Mouse (Mus musculus): ENCODE data around the gene Snx32. TPM values are rescaled to one million over a fixed set of nuclear protein-coding genes. Genes with fewer than 3 reads are reported as not detected.
"Not testable (repeated sequence)": the region's sequence is repeated elsewhere in the genome, so short reads cannot be mapped to it uniquely, and the experiment has no call there.

Snx32 gene
- polyA plus RNA-seq, 1 experiment from 2014 or later = 41.4 TPM

DNA sequence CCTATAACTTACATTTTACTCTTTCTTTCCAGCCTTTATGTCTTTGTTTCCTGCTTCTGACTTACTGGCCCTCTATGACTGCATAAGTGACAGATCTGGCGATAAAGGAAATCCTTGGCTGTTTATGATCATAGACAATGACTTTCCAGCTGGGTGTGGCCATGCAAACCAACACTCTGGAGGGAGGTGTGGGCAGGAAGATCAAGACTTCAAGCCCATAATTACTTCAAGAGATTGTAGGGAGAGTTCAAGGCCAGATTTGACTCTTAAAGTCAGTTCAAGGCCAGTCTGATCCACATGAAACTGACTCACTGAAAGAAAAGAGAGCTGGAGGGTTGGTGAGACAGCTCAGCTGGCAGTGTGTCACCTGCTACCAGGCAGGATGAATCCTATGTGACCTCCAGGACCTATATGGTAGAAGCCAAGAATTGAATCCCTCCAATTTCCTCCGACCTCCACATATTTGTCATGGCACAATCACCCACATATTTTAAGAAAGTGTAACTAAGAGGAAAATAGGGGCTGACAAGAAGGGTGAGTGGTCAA, 9.9 kb downstream of the Snx32 start:
- Histone ChIP-seq H3K4me1 (no peaks in the 10 kb centered on the region), H3K9ac (no peak overlapping the region), H3K4me2 (no peak overlapping the region), H3K4me3 (no peak overlapping the region), H3K27ac (no peak overlapping the region), H3K27me3 (no peaks in the 10 kb centered on the region), H3K9me3 (replicated peaks) (no peaks in the 10 kb centered on the region), H3K36me3 (ENCODE audit: poor library complexity, severe bottlenecking) (peaks cover 43% of the 10 kb centered on the region)
- ATAC-seq = no peak
- 91% methylated on average over 2 of the region's 2 CpGs for WGBS

- Histone ChIP-seq H3K27me3 (no peaks in the 10 kb centered on the region), H3K27ac (no peak overlapping the region), H3K9me3 (replicated peaks) (no peaks in the 10 kb centered on the region), H3K4me3 (no peak overlapping the region), H3K4me1 (peaks cover 17% of the 10 kb centered on the region), H3K36me3 (ENCODE audit: poor library complexity, severe bottlenecking) (peaks cover 58% of the 10 kb centered on the region), H3K9ac (no peak overlapping the region), H3K4me2 (no peak overlapping the region)
- WGBS = 89% methylated on average over 16 of the region's 16 CpGs
- no peak for ATAC-seq
Measured at GRCm38 (mm10) chr19:5496052-5496370, 14.3 kb downstream of the Snx32 start.

GRCm38 (mm10) chr19:5495353-5496051, 14.8 kb downstream of the Snx32 start:
- H3K9me3 ChIP-seq (replicated peaks) = no peaks in the 10 kb centered on the region
- H3K9ac ChIP-seq = no peak overlapping the region
- no peak for ATAC-seq
- no peaks in the 10 kb centered on the region for H3K27me3 ChIP-seq
- H3K4me1 ChIP-seq = peaks cover 17% of the 10 kb centered on the region
- no peak overlapping the region for H3K4me2 ChIP-seq
- peaks cover 58% of the 10 kb centered on the region for H3K36me3 ChIP-seq (ENCODE audit: poor library complexity, severe bottlenecking)
- no peak overlapping the region for H3K4me3 ChIP-seq
- H3K27ac ChIP-seq = no peak overlapping the region
- 83% methylated on average over 12 of the region's 12 CpGs for WGBS

DNA sequence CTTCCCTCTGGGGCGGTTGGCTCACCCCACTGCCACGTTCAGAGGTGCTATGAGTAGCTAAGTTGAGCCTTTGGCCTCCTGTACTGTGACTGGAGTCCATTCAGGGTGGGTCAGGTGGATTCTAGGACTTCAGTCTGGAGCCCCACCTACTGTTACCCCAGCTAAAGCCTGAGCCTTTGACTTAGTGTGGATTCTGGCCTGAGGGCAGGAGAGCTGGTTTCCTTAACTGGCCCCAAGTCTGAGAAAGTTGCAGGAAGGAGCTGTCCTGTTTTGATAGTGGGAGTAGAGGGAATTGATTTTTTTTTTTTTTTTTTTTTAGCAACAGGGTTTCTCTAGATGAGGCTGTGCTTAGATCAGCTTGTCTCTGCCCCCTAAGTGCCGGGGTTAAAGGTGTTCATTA, 16.0 kb downstream of the Snx32 start:
- H3K27ac ChIP-seq = no peak overlapping the region
- no peak for ATAC-seq
- H3K9ac ChIP-seq = no peak overlapping the region
- peaks cover 58% of the 10 kb centered on the region for H3K36me3 ChIP-seq (ENCODE audit: poor library complexity, severe bottlenecking)
- no peaks in the 10 kb centered on the region for H3K9me3 ChIP-seq (replicated peaks)
- peaks cover 24% of the 10 kb centered on the region for H3K4me1 ChIP-seq
- H3K4me2 ChIP-seq = no peak overlapping the region
- H3K27me3 ChIP-seq = no peaks in the 10 kb centered on the region
- WGBS = 83% methylated on average over 3 of the region's 3 CpGs
- no peak overlapping the region for H3K4me3 ChIP-seq

DNA sequence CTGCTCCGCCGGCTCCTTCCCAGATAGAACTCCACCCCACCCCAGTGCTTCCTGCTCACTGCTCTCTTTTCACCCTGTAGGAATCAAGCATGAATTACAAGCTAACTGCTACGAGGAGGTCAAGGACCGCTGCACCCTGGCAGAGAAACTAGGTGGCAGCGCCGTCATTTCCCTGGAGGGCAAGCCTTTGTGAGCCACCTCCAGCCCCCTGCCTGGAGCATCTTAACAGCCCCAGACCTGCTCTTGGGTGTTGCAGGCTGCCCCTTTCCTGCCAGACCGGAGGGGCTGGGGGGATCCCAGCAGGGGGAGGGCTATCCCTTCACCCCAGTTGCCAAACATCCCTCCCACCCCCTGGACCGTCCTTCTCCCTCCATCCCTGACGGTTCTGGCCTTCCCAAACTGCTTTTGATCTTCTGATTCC, 17.0 kb downstream of the Snx32 start:
- Histone ChIP-seq H3K4me1 (peaks cover 32% of the 10 kb centered on the region), H3K36me3 (ENCODE audit: poor library complexity, severe bottlenecking) (peaks cover 58% of the 10 kb centered on the region)
- H3K4me3 ChIP-seq; H3K27ac ChIP-seq; H3K27me3 ChIP-seq; H3K9ac ChIP-seq; H3K4me2 ChIP-seq; ATAC-seq; H3K9me3 ChIP-seq (replicated peaks): not testable (repeated sequence)
- WGBS = 70% methylated on average over 9 of the region's 9 CpGs

GRCm38 (mm10) chr19:5492641-5493040, 17.7 kb downstream of the Snx32 start:
- peak overlapping the region; percentile 86; the same call in 1 of the 2 replicates for H3K4me2 ChIP-seq
- H3K4me3 ChIP-seq = no peak overlapping the region
- H3K9me3 ChIP-seq (replicated peaks) = no peaks in the 10 kb centered on the region
- WGBS = 90% methylated on average over 4 of the region's 4 CpGs
- H3K4me1 ChIP-seq = peaks cover 36% of the 10 kb centered on the region
- ATAC-seq = no peak
- H3K9ac ChIP-seq = no peak overlapping the region
- no peak overlapping the region for H3K27ac ChIP-seq
- no peaks in the 10 kb centered on the region for H3K27me3 ChIP-seq
- H3K36me3 ChIP-seq (ENCODE audit: poor library complexity, severe bottlenecking) = peaks cover 54% of the 10 kb centered on the region

DNA sequence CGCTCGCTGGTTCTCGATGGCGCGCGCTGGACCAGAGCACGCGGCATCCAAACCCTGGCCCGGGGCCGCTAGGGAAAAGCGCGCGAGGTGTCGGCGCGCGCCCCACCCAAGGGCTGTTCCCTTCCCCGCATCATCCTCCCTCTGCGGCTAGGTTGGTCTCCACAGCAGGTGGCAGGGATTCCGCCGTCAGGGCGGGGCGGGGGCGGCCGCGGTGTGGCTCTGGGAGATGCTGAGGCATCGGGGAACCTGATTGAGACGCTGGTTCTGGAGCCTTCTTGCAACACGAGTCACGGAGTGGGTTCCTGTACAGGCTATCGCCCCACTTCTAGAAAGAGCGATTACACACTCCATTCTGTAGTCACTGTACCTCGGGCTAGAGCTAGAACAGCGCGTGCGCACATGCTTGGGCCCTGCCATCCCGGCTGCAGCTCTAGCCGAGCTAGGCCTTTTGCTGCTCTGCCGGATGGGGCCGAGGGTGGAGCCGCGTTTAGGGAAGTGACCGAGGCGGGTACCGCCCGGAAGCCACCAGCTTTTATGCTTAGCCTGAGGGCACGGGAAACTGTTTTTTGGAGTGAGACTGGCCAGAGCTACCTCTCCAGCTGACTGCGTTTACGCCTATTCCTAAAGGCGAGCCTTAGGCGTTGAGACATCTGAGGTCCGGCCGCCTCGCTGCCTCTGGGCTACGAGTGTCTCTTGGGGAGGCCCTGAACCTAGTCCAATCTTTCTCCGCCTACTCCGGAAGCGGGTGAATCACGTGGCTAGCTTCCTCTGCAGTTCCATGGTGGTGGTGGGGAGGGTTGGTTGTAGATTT, 19.2 kb downstream of the Snx32 start:
- WGBS = under 1% methylated on average over 59 of the region's 59 CpGs

GRCm38 (mm10) chr19:5490313-5490897, 19.9 kb downstream of the Snx32 start, which contains the start of gene Cfl1:
TSS of gene Cfl1 (plus strand) at chr19:5490455.
- under 1% methylated on average over 62 of the region's 62 CpGs for WGBS
- peak within 1 kb of the TSS; percentile 96 for H3K4me3 ChIP-seq
- ATAC-seq = peak; percentile 77
- peak within 1 kb of the TSS; percentile 100 for H3K27ac ChIP-seq
- no peaks in the 10 kb centered on the region for H3K27me3 ChIP-seq
- peak within 1 kb of the TSS; percentile 98 for H3K9ac ChIP-seq
- H3K4me1 ChIP-seq = peaks cover 49% of the 10 kb centered on the region
- H3K9me3 ChIP-seq (replicated peaks) = no peaks in the 10 kb centered on the region
- H3K4me2 ChIP-seq = peak within 1 kb of the TSS; percentile 86
- H3K36me3 ChIP-seq (ENCODE audit: poor library complexity, severe bottlenecking) = peaks cover 41% of the 10 kb centered on the region

More for the DNA sequence above, 19.2 kb downstream of the Snx32 start:
- Histone ChIP-seq H3K36me3 (ENCODE audit: poor library complexity, severe bottlenecking) (peaks cover 41% of the 10 kb centered on the region), H3K4me1 (peaks cover 49% of the 10 kb centered on the region), H3K4me3 (peak overlapping the region; percentile 96), H3K9ac (peak overlapping the region; percentile 98), H3K4me2 (peak overlapping the region; percentile 86), H3K27ac (peak overlapping the region; percentile 100), H3K27me3 (no peaks in the 10 kb centered on the region), H3K9me3 (replicated peaks) (no peaks in the 10 kb centered on the region)
- peak; percentile 19 for ATAC-seq

DNA sequence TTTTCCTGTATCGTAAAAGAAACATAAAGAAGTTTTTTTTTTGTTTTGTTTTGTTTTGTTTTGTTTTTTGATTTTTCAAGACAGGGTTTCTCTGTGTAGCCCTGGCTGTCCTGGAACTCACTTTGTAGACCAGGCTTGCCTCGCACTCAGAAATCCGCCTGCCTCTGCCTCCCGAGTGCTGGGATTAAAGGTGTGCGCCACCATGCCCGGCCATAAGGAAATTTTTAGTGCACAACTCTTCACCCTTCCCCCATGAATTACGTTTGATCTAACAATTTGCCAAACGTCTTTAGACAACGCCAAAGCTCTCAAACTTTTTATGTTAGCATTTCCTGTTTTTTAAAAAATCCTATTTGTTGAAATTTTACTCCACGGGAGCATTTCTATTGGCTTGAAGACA, 20.6 kb downstream of the Snx32 start:
- H3K9me3 ChIP-seq (replicated peaks); H3K9ac ChIP-seq; ATAC-seq; H3K27me3 ChIP-seq: not testable (repeated sequence)
- Histone ChIP-seq H3K27ac (peak overlapping the region; percentile 100), H3K4me3 (peak overlapping the region; percentile 96), H3K4me2 (peak overlapping the region; percentile 86), H3K4me1 (peaks cover 49% of the 10 kb centered on the region), H3K36me3 (ENCODE audit: poor library complexity, severe bottlenecking) (peaks cover 43% of the 10 kb centered on the region)
- WGBS = 52% methylated on average over 10 of the region's 10 CpGs

GRCm38 (mm10) chr19:5488878-5489571, 21.3 kb downstream of the Snx32 start:
- H3K36me3 ChIP-seq (ENCODE audit: poor library complexity, severe bottlenecking) = peaks cover 43% of the 10 kb centered on the region
- H3K9ac ChIP-seq = peak overlapping the region; percentile 64
- peak overlapping the region; percentile 59 for H3K4me3 ChIP-seq
- H3K4me1 ChIP-seq = peaks cover 49% of the 10 kb centered on the region
- peak; percentile 79 for ATAC-seq
- no peaks in the 10 kb centered on the region for H3K9me3 ChIP-seq (replicated peaks)
- H3K27me3 ChIP-seq = no peaks in the 10 kb centered on the region
- 0% methylated on average over 26 of the region's 26 CpGs for WGBS
- H3K27ac ChIP-seq = peak overlapping the region; percentile 98
- H3K4me2 ChIP-seq = peak overlapping the region; percentile 86

DNA sequence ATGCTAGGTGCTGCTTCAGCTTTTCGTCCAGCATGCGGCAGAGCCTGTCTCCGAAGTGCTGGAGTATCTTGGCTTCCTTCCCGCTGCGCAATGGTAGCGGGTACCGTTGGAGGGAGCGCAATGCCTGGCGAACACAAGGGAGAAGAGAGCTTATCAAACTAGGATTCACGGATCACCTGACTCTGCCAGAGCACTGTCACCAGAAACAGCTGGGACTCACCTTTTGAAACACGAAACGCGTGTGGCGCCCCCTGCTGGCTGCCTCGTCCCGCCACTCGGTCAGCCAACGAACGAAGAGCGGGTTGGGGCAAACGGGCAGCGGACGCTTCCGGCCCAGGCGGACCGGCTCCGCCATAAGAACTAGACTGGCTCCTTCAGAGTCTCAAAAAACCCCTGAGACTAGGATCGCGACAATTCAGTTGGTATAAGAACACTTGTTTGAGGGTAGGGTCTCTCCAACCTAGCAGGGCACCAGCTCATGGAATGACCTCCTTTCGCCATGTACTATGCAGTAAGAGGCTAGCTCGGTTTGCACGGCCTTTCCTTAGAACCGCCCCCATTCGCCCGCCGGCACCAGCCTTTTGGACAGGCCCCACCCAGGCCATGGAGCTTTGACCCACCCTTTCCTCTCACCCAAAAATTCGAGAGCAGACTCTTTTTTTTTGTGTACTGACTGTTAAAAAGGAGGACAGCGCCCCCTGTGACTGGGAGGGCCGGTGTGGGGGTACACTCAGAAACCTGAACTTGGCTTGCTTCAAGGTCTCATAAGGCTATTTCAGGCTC, 22.4 kb downstream of the Snx32 start, which contains the start of gene Mus81:
Gene Mus81 (minus strand): TSS at position 635 of the 783 bp plus-strand sequence.
- H3K4me1 ChIP-seq = peaks cover 44% of the 10 kb centered on the region
- H3K9me3 ChIP-seq (replicated peaks) = no peaks in the 10 kb centered on the region
- under 1% methylated on average over 39 of the region's 39 CpGs for WGBS

More for the DNA sequence above, 22.4 kb downstream of the Snx32 start, which contains the start of gene Mus81:
- ATAC-seq = peak; percentile 57
- peak within 1 kb of the TSS; percentile 86 for H3K4me2 ChIP-seq
- H3K27me3 ChIP-seq = no peaks in the 10 kb centered on the region
- peaks cover 43% of the 10 kb centered on the region for H3K36me3 ChIP-seq (ENCODE audit: poor library complexity, severe bottlenecking)
- peak within 1 kb of the TSS; percentile 71 for H3K9ac ChIP-seq
- peak within 1 kb of the TSS; percentile 98 for H3K27ac ChIP-seq
- peak within 1 kb of the TSS; percentile 59 for H3K4me3 ChIP-seq

All from forebrain, embryonic 13.5 days (tissue).